8 mouse cellular contexts compared by ENCODE assay signal in genomic region chrX:159629203-159629602, GRCm38 (mm10). TPM values are rescaled to one million over a fixed set of nuclear protein-coding genes. Genes with fewer than 3 reads are reported as not detected.
DNase-seq lines count a peak whose midpoint lies in the region; ATAC-seq and TF ChIP-seq lines count a peak whose summit lies in the region.
"Had no signal": no experiment of that assay in that cellular context is flagged by ENCODE, and none has a peak within 500 bp of the region (broad histone marks: within the 10 kb centered on the region; RNA-seq: fewer than 3 reads in every experiment).

No protein-coding gene starts in this region.

- DNase-seq in layer of hippocampus, adult 2 months (ENCODE audit: low spot score in 2 of 2), result no peak
- DNase-seq in layer of hippocampus, adult 11-12 months (ENCODE audit: low spot score), result no peak
- no peak for DNase-seq in hindbrain, embryonic 14.5 days (ENCODE audit: low spot score)
- DNase-seq in urinary bladder, postnatal 4 days (ENCODE audit: low spot score in 2 of 2), result no peak
- DNase-seq in cerebellum, adult 9-10 months, result no peak

- H3K27me3 ChIP-seq in embryonic facial prominence, embryonic 13.5 days, result peaks cover 29% of the 10 kb centered on the region
- H3K27me3 ChIP-seq in hindbrain, embryonic 14.5 days (ENCODE audit: control insufficient read depth, insufficient read depth, low read length), result no peaks in the 10 kb centered on the region
- no peaks in the 10 kb centered on the region; the same call in 1 of the 2 replicates for H3K27me3 ChIP-seq in midbrain, embryonic 16.5 days (ENCODE audit: control insufficient read depth, insufficient read depth, low read depth, low read length)

- H3K9ac ChIP-seq in embryonic facial prominence, embryonic 13.5 days, result no peak overlapping the region
- peak overlapping the region; percentile 73 for H3K9ac ChIP-seq in hindbrain, embryonic 14.5 days
- H3K9ac ChIP-seq in midbrain, embryonic 16.5 days (ENCODE audit: low read depth, low read length), result no peak overlapping the region

- ATAC-seq in embryonic facial prominence, embryonic 13.5 days (ENCODE audit: insufficient number of reproducible peaks, insufficient read depth, low FRiP score, low TSS enrichment, low read depth), result no peak
- ATAC-seq in hindbrain, embryonic 14.5 days (ENCODE audit: low FRiP score), result no peak
- ATAC-seq in midbrain, embryonic 16.5 days, result no peak
- ATAC-seq: inflammation-experienced regulatory T-cells, adult 6 months had no signal

- peak overlapping the region; percentile 63 for H3K4me2 ChIP-seq in embryonic facial prominence, embryonic 13.5 days
- H3K4me2 ChIP-seq in hindbrain, embryonic 14.5 days (replicated peaks), result peak overlapping the region; percentile 64
- peak overlapping the region; percentile 59 for H3K4me2 ChIP-seq in midbrain, embryonic 16.5 days (ENCODE audit: low read length)

- H3K4me1 ChIP-seq in embryonic facial prominence, embryonic 13.5 days, result 0 out of 2 replicates have a peak, but pooled peaks cover 3% of the 10 kb centered on the region
- H3K4me1 ChIP-seq in hindbrain, embryonic 14.5 days (replicated peaks; ENCODE audit: control insufficient read depth, insufficient read depth, low read length), result no peaks in the 10 kb centered on the region
- no peaks in the 10 kb centered on the region; the same call in 1 of the 2 replicates for H3K4me1 ChIP-seq in midbrain, embryonic 16.5 days (ENCODE audit: control insufficient read depth, insufficient read depth, low read length)

- H3K36me3 ChIP-seq in embryonic facial prominence, embryonic 13.5 days, result no peaks in the 10 kb centered on the region
- H3K36me3 ChIP-seq in hindbrain, embryonic 14.5 days (replicated peaks; ENCODE audit: control insufficient read depth, insufficient read depth), result no peaks in the 10 kb centered on the region
- H3K36me3 ChIP-seq in midbrain, embryonic 16.5 days (ENCODE audit: control insufficient read depth, insufficient read depth, low read length), result no peaks in the 10 kb centered on the region

- TF ChIP-seq CTCF in layer of hippocampus, adult 2 months (conservative IDR thresholded peaks at IDR 0.05), result no peak

- WGBS in embryonic facial prominence, embryonic 13.5 days, result 36% methylated on average over 2 of the region's 2 CpGs
- 23% methylated on average over 2 of the region's 2 CpGs for WGBS in hindbrain, embryonic 14.5 days
- 29% methylated on average over 2 of the region's 2 CpGs for WGBS in midbrain, embryonic 16.5 days

- H3K9me3 ChIP-seq in embryonic facial prominence, embryonic 13.5 days, result no peaks in the 10 kb centered on the region
- no peaks in the 10 kb centered on the region for H3K9me3 ChIP-seq in hindbrain, embryonic 14.5 days (ENCODE audit: control insufficient read depth, low read length)
- no peaks in the 10 kb centered on the region for H3K9me3 ChIP-seq in midbrain, embryonic 16.5 days (replicated peaks; ENCODE audit: control insufficient read depth, low read length, poor library complexity, severe bottlenecking)

- H3K27ac ChIP-seq in layer of hippocampus, adult 2 months, result no peak overlapping the region
- H3K27ac ChIP-seq in embryonic facial prominence, embryonic 13.5 days, result no peak overlapping the region
- no peak overlapping the region for H3K27ac ChIP-seq in hindbrain, embryonic 14.5 days
- no peak overlapping the region for H3K27ac ChIP-seq in midbrain, embryonic 16.5 days (ENCODE audit: low read length)

- H3K4me3 ChIP-seq in layer of hippocampus, adult 2 months, result peak overlapping the region; percentile 68; the same call in 1 of the 2 replicates
- H3K4me3 ChIP-seq in embryonic facial prominence, embryonic 13.5 days, result peak overlapping the region; percentile 10; the same call in 1 of the 2 replicates
- H3K4me3 ChIP-seq in hindbrain, embryonic 14.5 days (replicated peaks; ENCODE audit: low read length), result peak overlapping the region; percentile 65
- H3K4me3 ChIP-seq in midbrain, embryonic 16.5 days (ENCODE audit: low read depth, low read length), result peak overlapping the region; percentile 54

RNA-seq across cellular contexts. Expression of gene Sh3kbp1, which starts 2.1 kb away (rescaled TPM):
- total RNA-seq in layer of hippocampus, adult 2 months (2021), result 10 to 100 TPM; 37.2 to 37.3 TPM
- polyA plus RNA-seq in embryonic facial prominence, embryonic 13.5 days (2015; fragmentation: Nextera tagmentation; extraction: Ambion mirVana), result 33.9 and 36.9 TPM in 2 replicates
- 53.4 and 61.1 TPM in 2 replicates for polyA plus RNA-seq in hindbrain, embryonic 14.5 days (2014; fragmentation: Nextera tagmentation; extraction: Ambion mirVana)
- 46.3 and 49.3 TPM in 2 replicates for polyA plus RNA-seq in midbrain, embryonic 16.5 days (2015; fragmentation: Nextera tagmentation; extraction: Ambion mirVana)

Comparison
In these comparisons a context has a peak if more than half of its experiments do, and no peak if none do; other contexts are left out.
1. H3K4me3 ChIP-seq: peak in every context shown above with its lines; median percentile 68 in layer of hippocampus, adult 2 months; 65 in hindbrain, embryonic 14.5 days; 54 in midbrain, embryonic 16.5 days; 10 in embryonic facial prominence, embryonic 13.5 days.